Mouse (Mus musculus) ovary, adult 18-20 months (tissue): ENCODE results near the gene Coro1a.

Experiments used
- DNase-seq: peaks from one replicate; pipeline ENCODE4 v3.0.0; 2022; ENCODE audit warnings: low spot score, mixed read lengths

Gene Coro1a

DNA sequence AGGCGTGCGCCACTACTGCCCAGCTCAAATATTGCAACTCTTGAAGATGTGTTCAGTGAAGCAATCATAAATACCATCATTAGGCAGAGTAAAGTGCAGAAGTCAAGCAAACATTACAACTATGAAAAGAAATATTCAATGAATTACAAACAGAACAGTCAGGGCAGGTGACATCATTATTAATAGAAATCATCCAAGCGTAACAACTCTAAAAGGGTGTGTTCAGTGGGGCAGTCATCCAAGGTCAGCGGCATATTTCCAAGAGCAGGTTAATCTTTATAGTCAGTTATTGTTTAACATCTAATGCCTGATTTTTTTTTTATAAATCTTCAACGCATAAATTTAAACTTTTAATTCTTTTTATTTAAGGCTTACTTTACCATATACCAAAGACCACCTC, 26.4 kb downstream of the Coro1a start:
- DNase-seq = no peak

DNA sequence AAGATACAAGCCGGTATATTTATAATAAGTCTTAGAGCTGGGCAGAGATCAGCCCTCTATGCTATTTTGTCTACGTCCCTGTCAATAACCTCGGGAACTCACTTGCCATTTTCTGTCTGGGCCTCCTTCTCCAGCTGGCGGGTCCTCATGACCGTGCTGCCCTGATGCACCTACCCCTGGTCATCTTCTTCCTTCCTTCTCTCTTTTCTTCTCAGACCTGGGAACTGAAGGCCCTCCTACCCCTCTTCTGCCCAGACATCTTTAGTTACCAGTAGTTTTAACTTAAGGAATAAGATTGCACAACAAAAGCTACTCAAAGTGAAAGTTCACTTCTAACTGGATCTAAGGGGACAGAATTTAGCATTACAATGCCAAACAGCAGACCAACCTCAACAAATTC, 27.9 kb downstream of the Coro1a start:
- DNase-seq = no peak

DNA sequence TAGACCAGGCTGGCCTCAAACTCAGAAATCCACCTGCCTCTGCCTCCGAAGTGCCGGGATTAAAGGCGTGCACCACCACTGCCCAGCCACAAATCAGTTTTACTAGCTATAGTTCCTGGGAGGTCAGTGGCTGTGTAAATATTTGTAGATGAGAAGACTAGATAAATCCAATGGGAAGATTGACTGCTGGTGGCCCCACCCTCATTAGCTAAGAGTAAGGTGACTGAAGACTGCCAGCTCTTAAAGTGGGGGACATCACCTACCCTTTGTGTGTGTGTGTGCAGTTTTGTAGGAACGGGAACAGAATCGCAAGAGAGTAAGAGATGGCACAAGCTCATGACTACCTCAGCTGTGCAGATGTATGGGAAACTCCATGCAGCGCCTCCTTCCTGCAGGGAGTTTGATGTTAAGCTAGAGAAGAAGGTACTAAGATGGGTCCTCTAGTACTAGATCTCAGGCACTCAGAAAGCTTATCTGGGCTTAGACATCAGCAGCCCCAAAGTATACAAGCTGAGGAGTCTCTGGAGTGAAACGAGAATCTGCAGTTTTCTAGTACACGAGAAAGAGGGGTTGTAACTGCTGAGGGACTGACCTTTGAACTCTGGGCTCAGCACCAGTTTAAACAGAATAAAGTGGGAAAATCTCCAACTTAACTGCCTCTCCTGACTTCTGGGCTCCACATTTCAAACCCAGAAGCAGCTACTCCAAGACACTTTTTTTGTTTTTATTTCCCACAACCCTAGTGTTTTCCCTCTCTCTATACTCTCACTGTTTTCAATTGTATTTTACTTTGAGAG, 28.8 kb downstream of the Coro1a start:
- no peak for DNase-seq

DNA sequence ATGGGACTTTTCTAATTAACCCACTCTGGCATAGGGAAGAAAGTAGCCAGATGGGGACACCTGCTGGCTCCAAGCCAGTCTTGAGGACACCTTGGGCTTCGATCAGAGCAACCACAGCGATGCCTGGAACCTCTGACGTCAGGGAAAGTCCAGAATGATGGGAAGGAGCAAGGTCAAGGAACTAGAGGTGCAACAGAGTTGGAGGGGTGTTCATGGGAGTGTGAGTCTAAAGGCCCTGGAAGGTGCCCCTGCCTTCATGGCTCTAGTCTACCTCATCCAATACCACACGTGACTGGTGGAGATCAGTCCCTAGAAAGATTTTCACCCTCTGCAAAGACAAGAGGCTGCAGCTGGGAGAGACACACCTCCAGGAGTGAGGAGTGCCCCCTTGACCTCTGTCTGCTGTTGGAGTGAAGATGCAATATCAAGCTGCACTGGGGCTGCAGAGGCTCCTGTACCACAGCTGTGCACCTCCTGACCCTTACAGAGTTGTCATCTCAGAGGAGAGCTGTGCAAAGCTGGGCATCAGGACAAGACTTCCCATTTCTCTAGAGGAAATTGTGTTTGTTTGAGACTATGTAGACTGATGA, 30.9 kb downstream of the Coro1a start:
- no peak for DNase-seq

DNA sequence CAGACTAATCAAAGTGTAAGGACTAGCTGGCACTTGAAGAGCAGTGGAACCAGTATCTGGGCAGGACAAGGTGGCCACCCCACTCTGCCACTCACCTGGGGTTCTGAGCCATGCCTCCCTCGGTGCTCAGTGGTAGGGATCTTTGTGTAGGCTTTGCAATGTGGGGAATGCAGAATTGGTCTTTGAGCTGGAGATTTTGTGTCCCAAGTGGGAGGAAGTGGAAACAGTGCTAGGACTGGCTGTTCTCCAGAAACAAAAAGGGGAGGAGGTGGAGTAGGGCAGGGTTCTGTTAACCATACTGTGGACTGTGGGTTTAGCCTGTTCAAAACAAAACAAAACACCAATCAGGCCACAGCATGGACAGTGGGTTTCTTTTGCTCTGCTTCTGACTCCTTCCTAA, 31.4 kb downstream of the Coro1a start, which contains the start of gene Sult1a1:
Sult1a1 (minus strand) TSS at position 226 of the 400 bp plus-strand sequence.
- no peak for DNase-seq

DNA sequence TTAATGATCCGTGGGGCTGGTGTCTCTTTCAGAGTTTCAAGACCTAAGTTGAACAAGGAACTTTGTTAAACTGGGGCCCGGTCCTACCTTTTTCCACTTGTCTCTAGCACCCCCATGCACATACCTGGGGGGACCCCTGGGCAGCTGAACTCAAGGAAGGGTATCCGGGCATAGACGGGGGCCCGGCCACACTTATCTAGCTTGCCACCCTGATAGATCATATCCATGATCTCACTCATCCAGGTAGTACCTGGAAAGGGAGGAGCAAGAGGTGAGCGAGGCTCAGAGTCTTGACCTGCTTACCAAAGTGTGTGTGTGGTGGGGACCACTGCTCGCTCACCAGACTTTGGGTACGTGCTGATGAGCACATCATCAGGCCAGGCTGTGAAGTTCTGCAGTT, 32.5 kb downstream of the Coro1a start:
- DNase-seq = no peak

DNA sequence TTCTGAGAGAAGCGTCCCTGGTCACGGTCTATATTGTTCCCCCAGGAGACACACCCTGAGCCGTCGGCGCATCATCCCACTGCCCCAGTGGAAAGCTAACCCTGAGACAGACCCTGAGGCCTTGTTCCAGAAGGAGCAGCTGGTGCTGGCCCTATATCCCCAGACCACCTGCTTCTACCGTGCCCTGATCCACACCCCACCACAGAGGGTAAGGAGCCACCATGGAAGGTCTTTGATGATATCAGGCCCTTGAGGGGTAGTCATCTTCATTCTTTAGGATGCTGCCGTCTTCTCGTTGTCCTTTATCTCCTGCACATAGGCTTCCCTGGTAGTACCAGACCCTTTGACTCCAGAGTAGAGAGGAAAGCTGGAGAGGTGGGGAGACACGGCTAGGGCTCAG, 35.5 kb downstream of the Coro1a start:
- DNase-seq = no peak

DNA sequence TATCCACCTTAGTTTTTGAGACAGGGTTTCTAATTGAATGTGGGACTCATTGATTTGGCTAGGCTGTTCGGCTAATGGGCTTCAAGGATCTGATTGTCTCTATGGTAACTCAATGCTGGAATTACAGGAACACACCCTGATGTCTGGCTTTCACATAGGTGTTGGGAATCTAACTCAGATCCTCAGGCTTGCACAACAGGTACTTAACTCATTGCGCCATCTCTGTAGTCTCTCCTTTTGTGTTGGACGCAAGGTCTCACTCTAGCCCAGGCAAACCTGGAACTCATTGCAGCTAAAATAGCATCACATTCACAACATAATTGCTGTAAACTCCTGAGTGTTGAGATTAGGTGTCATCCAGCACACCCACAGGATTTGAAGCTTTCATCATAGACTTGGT, 37.4 kb downstream of the Coro1a start:
- no peak for DNase-seq

DNA sequence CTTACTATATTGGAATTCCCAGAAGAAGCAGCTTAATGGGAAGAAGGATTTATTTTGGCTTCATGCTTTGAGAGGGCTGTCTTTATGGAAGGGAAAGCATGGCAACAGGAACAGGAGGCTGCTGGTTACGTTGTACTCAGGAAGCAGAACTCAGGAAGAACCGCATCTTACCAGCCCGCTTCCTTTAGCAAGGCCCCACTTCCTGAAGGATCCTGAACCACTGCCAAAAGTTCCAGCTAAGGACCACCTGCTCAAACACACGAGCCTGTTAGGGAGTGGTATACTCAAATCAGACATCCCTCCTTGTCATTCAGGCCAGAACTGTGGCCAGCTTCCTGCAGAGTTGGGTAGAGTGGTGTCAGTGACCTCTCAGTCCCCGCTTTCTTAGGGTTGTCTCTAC, 39.1 kb downstream of the Coro1a start:
- no peak for DNase-seq

DNA sequence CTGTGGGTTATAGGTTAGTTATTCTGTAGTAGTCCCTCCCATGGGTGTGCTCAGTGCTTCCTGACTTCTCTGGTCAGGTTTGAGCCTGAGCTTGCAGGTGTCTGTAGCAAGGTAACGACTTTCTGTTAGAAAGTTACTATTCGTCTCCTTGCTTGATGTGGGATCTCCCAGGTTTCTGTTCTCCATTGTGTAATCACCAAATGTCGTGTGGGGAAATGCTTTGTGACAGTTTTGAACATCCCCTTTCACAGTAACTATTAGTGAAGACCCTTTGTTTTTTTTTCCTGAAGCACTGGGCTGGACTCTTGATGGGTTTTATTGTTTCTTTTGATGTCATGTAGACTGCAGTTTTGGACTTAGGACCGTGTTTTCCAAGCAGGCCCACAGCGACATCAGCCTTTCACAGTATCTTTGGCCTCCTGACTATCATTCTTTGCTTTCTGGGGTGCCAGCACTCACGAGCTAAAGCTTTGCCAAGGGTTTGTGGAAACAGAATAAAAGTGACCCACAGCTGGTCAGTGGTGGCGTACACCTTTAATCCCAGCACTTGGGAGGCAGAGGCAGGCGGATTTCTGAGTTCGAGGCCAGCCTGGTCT, 40.0 kb downstream of the Coro1a start:
- DNase-seq = no peak

DNA sequence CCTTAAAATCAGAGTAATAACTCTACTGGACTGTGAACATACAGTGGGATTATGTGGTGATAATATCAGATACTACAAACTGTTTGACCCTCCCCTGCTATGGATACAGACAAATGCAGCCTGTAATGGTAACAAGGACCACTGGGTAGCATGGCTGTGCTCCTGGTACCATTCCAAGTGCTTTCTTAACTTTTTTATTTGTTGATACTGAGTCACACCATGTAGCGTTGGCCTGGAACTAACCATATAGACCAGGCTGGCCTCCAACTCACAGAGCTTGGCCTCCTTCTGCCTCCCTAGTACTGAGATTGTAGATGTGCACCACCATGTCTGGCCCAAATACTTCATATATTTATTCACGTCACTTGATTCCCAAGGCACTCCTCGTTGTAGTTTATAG, 42.3 kb downstream of the Coro1a start:
- no peak for DNase-seq

DNA sequence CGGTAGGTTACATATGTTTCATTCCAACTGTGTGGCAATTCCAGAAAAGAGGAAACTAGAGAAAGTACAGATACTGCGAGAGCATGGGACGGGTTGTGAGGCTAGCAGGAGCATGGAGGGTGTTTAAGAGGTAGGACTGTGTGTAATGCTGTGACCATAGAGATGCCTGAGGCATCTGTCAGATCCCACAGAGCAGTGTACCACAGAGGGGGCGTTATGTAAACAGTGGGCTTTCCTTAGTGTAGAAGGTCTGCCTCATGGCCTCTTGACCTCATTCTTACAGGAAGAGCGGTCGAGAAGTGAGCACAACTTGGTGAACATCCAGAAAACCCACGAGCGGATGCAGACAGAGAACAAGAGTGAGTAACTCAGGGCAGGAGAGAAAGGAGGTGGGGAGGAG, 43.9 kb downstream of the Coro1a start:
- no peak for DNase-seq

DNA sequence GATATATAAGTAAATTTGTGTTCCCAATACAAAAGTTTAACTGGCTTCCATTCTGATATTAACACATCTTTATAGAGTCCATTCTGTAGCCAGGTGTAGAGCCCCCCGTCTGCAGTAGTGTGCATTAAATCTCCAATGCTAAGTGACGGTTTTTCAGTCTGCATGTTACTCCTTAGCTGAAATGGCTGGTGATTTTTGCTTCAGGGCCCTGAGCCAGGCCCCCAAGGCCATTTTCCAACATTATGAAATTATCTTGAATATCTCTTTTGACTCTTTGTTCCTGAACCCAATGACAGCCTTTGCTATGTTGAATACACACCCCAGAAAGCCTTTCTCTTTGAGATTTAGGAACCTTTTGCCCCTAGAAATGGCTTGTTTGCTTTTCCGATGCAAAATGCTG, 47.8 kb downstream of the Coro1a start:
- no peak for DNase-seq

DNA sequence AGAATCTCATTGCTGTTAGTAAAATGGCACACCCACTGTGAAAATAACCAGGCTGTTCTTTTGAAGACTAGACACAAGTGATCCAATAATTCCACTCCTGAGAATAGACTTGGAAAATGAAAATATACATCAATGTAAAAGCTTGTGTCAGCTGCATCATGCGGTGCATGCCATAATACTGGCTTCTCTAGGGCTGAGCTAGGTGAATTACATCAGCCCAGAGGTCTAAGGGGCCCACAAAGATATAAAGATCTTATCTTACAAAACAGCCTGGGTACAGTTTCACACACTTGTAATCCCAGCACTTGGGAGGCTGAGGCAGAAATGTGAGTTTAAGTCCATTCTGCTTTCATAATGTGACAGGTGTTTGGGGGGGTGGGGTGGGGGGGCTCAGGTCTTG, 50.1 kb downstream of the Coro1a start:
- DNase-seq = no peak

DNA sequence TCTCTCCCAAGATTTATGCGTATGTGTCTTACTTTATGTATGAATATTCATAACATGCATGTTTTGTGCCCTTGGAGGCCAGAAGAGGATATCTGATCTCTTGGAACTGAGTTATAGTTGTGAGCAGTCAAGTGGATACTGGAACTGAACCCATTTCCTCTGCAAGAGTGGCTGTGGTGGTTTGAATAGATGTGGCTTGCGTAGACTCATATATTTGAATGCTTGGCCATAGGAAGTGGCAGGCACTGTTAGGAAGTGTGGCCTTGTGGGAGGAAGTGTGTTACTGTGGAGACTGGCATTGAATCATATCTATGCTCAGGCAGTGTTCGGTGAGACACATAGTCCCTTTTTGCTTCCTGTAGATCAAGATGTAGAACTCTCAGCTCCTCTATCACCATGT, 51.9 kb downstream of the Coro1a start:
- no peak for DNase-seq

DNA sequence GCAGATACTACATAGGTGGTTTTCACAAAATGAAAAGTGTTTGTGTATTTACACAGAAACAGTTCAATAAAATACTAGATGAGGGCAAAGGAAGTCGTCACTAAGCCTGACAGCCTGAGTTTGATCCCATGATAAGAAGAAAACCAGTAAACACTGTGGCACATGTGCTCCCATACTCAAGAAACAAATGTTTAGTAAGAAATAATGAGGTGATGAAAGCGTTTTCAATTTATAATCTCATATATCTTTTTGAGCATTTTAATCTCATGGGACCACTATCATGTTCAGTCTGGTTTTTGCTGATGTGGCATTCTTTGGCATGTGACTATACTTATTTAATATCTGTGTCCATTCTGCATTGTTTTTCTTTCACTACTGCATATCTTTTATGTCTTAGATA, 53.6 kb downstream of the Coro1a start:
- no peak for DNase-seq

DNA sequence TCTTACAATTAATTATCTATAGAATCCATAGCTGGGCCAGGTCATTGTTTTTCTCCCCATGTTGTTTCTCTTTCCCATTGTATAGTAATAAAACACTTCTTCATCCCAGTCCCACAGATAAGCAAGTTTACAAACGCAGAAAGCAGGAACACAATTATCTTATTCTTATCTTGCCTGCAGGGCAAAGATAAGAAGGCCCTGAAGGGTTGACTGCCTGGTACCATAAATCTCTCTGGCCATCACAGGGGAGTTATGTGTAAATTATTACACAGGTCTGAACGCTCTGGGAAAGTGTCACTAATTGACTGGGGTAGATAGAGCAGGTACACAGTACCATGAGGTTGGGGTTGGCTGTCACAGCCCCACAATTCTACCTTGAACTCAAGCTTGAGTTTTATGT, 56.7 kb downstream of the Coro1a start:
- DNase-seq = no peak
